Mouse (Mus musculus): Measurements from ENCODE around the gene Ror1.
A peak's percentile ranks its signal among the peaks of the same experiment; 100 is the strongest.

Gene Ror1

DNA sequence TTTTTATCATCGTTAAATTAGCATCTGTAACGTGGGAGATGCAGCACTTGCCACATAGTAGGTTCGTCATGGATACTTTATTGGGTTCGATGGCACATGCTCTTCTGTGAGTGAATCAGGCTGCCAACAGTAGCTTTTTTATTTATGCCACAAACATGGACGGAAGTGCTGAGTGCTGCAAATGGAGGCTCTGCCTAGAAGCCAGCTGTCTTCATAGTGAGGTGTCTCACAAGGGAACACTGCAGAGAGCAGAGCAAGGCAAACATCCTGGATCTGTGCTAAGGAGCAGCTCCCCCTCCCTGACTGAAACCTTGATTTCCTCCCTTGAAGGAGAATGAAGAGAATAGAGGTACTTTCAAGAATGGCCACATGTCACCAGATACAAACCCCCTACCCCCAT is 74.1 kb downstream of the Ror1 start:
- DNase-seq: peak; percentile 30

- no peak for DNase-seq
Measured at GRCm38 (mm10) chr4:100170161-100170650, 74.6 kb downstream of the Ror1 start.

- DNase-seq: no peak
Measured at GRCm38 (mm10) chr4:100170743-100171142, 75.2 kb downstream of the Ror1 start.

GRCm38 (mm10) chr4:100171483-100171898 is 75.9 kb downstream of the Ror1 start:
- DNase-seq: no peak

- no peak for DNase-seq
Measured at GRCm38 (mm10) chr4:100175594-100175993, 80.0 kb downstream of the Ror1 start.

GRCm38 (mm10) chr4:100178316-100178715 is 82.7 kb downstream of the Ror1 start:
- DNase-seq: no peak

DNA sequence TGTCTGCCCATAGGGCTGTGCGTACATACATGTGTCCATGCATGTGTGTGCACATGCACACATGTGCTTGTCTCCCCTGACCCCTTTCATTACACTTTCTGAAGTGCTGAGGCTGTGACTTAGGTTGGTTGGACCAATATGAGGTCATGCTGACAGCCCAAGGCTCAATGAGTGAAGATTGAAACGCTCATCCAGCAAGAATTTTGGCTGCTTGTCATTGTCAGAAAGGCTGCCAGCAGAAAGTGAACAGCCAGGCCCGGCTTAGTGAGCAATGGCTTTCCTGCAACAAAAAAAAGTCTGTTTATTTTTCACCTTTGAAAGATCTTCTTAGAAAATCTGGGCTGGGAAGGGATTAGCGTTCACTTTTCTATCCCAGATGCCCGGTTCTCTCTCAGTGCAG is 86.1 kb downstream of the Ror1 start:
- DNase-seq: no peak

DNA sequence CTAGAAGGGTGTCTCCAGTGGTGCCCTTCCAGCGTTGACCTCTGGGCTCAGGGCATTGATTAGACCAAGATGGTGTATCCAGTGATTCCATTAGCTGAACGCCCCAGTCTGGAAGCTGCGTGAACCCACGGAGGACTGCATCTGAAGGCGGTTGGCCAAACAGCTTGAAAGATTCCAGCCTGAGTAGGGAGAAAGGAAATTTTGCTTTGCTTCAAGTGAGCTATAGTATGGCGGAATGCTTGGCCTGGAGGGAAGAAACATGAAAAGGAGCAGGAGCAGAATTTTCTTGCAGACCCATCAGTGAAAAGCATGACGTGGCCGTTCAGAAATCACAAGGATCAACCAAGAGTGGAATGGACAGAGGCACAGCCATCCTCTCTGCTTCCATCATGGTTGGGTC is 91.2 kb downstream of the Ror1 start:
- no peak for DNase-seq

- no peak for DNase-seq
Measured at GRCm38 (mm10) chr4:100187563-100188200, 92.1 kb downstream of the Ror1 start.

- no peak for DNase-seq
Measured at GRCm38 (mm10) chr4:100188201-100188699, 92.7 kb downstream of the Ror1 start.

- no peak for DNase-seq
Measured at GRCm38 (mm10) chr4:100191483-100191882, 95.9 kb downstream of the Ror1 start.

- no peak for DNase-seq
Measured at GRCm38 (mm10) chr4:100194136-100194535, 98.5 kb downstream of the Ror1 start.

DNA sequence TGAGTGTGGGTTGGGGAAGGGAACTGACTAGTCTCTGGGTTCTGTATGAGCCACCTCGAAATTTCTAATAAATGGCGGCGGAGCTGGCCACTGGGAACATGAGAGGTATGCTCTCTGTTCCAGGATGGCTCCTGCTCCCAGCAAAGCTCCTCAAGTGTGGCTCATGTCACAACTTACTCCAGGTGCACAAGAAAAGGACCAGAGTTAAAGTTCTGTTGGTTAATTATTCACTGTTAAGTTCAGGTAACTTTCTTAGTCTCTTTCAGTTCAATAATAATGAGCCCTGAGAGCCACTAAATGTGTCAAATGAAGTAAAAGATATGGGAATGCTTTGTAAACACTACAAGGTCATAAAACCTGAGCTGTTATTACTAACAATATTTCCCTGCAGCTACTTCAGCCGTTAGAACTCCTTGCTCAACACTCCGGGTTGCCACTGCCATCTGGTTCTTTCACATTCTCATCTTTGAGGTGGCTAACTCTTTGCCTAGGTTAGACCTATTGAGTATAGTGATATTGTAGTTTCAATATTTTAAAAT is 100.7 kb downstream of the Ror1 start:
- DNase-seq: no peak

GRCm38 (mm10) chr4:100198275-100198674 is 102.7 kb downstream of the Ror1 start:
- DNase-seq: no peak

- no peak for DNase-seq
Measured at GRCm38 (mm10) chr4:100201322-100201721, 105.7 kb downstream of the Ror1 start.

DNA sequence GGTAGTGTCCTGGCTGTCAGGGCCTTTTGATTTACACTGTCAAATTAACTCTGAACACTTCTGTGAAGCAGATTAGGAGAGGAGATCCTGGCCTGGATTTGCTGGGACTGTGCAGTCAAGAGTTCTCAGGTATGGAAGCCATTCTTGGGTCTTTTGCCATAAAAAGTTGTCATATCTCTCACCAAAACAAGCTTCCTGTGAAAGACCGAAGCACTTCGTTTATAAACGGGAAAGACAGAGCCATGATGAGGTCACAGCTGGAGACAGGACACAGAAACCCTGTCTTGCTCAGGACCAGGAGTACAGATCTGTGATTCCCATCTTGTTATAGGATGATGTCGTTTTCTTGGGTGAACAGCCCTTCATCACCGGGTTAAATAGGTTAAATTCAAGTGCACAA is 107.5 kb downstream of the Ror1 start:
- DNase-seq: no peak

DNA sequence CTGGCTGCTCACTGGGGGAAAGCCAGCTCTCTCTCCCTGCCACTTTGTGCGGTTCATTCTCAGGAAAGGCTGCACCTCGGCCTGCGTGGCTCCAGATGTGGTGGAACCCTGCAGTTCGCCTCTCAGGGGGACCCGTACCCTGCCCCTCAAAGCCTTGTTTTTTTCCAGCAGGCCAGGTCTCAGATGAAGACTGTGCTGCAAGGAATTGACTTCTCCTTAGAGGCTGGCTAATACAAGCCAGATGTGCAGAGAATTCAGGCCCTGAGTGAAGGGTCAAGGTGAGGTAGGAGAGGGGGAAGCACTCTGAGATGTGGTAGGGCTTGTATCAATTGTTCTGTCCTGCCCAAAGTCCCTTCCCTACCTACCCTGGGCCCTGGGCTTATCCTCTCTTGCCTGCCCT is 108.1 kb downstream of the Ror1 start:
- DNase-seq: no peak

- no peak for DNase-seq
Measured at GRCm38 (mm10) chr4:100204381-100204780, 108.8 kb downstream of the Ror1 start.

GRCm38 (mm10) chr4:100208081-100208480 is 112.5 kb downstream of the Ror1 start:
- DNase-seq: no peak

GRCm38 (mm10) chr4:100209106-100209505 is 113.5 kb downstream of the Ror1 start:
- DNase-seq: no peak

DNA sequence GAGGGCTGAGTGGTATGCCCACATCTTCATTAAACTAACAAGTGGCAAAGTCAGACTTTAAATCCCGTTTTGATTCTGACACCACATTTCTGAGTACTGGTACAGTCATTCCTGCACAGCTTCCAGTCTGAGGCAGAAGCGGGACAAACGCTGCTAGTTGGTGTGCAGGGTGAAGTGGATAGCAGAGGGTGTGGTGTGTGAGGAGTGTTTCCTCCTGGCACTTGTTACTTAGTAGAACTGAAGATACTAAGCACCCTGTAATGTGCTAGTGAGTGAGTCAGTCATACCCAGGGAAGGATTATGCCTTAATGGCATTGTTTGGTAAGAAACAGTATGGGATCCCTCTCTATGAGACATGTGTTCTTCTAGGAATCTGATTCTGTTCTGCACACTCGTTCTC is 115.7 kb downstream of the Ror1 start:
- DNase-seq: no peak

- no peak for DNase-seq
Measured at GRCm38 (mm10) chr4:100214324-100215215, 119.0 kb downstream of the Ror1 start.

GRCm38 (mm10) chr4:100216587-100216986 is 121.0 kb downstream of the Ror1 start:
- DNase-seq: no peak

DNA sequence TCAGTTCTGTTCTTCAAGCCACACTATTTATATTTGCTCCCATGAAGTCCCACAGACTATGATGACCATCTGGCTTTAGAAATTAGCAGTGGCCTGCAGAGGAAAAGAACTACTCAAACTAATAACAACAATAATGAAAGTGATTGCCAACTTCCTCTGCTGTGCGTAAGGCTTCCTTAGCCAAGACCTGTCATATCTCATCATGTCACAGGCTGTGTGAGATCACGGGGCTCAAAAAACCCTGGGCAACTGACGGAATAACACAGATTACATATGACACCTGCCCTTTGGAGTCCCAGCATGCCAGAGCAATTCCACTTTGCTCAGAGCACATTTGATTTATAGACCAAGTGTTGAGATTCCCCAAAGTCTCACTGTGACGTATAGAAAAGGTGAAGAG is 123.4 kb downstream of the Ror1 start:
- no peak for DNase-seq

Data from layer of hippocampus, adult 9-11 months (tissue).